Mouse (Mus musculus): ENCODE results near the gene Klhl7.

The Klhl7 gene

DNA sequence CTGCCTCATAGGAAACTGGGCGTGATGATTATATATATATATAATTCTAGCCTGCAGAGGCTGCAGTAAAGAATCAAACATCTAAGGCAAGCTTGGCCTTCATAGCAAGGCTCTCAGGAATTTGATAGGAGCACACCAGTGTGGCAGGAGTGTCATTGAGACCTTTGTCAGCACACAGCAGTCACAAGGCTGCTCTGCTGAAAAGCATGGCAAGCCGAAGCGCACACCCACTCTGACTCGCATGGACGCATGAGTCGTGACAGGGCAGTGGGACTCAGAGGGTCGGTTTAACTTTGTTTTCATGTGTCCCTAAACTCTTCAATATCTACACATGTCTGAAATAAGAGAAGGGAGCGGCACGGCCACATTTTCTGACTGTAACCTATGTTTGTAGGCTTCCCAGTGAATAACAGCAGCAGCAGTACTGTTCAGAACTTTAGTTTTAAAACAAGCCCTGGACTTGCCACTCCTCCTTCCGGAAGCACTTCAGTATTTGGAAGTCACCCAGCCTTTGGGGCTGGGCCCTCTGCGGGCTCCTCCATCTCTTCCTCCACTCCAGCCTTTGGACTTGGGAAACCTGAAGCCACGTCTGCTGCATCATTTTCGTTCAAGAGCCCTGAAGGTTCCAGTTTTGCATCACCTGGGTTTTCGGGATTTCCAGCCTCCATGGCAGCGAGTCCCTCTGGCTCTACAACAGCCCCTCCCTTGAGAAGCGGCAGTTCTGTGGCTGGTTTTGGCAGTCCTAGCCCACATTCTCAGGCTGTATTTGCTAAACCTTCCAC is 81.3 kb downstream of the Klhl7 start:
- no peak for DNase-seq

DNA sequence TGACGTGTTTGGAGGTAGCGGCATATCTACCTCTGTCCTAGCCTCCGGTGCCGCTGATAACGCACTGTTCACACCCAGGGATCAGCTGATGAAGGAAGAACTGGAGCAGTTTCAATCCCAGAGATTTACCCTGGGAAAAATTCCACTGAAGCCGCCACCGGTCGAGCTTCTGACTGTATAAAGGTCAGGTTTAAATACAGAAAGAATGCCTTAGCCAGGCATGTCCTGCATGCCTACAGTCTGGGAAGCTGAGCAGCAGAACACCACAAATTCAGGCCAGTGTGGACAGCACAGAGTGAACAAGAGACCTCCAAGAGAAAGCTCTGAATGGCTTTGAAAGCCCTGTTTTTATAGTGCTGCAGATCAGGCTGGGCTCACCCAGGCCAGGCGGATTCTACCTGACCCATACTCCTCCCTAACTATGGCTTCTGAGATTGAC is 81.9 kb downstream of the Klhl7 start:
- DNase-seq, result no peak

DNA sequence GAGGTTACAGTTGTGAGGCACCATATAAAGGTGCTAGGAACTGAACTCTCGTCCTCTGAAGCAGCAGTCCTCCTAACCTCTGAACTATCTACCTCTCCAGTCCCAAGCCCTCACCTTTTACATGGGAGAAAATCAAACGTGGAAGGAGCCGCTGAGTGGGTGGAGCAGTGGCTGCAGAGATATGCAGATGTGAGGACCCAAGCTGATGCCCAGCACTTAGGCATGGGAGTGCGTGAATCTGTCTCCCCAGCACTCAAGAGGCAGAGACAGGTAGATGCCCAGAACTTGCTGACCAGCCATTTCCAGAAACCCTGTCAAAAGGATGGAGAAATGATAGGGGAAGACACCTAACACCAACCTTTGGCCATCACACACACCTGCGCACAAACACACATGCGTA is 82.7 kb downstream of the Klhl7 start:
- DNase-seq, result no peak

- no peak for DNase-seq
Measured at GRCm38 (mm10) chr5:24184011-24184410, 83.6 kb downstream of the Klhl7 start.

DNA sequence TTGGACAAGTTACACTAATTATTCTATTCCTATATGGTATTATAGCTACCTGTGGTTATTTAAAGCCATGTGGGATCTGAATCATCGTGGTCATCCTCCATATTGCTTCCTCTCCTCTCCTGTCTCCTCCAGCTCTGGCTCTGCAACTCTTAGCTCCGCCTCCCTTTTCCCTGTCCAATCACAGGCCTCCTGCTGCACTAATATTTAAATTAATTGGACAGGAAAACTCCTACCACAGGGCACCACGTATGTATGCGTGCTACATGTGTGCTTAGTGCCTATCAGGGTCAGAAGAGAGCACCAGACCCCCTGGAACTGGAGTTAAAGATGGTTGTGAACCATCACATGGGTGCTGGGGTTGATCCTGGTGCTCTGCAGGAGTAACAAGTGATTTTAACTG is 88.1 kb downstream of the Klhl7 start:
- no peak for DNase-seq

- peak; percentile 42 for DNase-seq
Measured at GRCm38 (mm10) chr5:24191821-24192220, 91.4 kb downstream of the Klhl7 start.

DNA sequence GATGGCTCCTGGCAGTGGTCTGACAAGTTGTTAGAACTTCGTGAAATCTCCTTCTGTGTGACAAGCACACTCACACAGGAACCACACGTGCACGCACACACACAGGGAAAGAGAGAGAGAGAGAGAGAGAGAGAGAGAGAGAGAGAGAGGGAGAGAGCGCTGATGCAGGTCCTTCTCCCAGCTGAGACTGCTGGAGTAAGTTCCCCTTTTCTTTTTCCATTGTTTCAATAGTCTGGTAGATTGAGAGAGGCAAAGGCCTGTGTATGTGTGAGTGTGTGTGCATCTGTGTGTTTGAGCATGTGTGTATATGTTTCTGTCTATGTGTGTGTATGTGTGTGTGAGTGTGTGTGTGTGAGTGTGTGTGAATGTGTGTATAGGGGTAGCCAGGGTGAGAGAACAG is 100.6 kb downstream of the Klhl7 start:
- no peak for DNase-seq

GRCm38 (mm10) chr5:24202492-24202891 is 102.1 kb downstream of the Klhl7 start:
- DNase-seq, result no peak

- DNase-seq, result no peak
Measured at GRCm38 (mm10) chr5:24203266-24203665, 102.9 kb downstream of the Klhl7 start.

- DNase-seq, result no peak
Measured at GRCm38 (mm10) chr5:24207965-24208364, 107.6 kb downstream of the Klhl7 start.

DNA sequence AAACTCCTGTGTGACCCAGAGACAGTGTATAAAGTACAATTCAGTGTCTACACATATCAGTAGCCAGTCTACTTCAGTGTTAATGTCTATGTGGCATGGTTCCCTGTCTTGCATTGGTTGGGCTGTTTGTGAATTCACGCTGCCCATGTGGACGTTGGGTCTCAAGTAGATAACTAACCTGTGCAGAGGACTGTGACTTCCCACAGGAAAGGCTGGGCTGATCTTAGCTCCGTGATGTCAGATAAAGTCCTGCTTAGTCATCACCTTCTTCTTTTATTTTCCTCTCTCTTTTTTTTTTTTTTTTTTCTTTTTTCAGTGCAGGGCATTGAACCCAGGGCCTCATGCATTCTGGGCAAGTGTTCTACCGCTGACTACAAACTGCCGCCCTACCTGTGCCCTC is 108.1 kb downstream of the Klhl7 start:
- DNase-seq, result no peak
